Mouse (Mus musculus) testis, postnatal 10 days (tissue): ENCODE measurements at regions not wholly inside any gene's neighbourhood (a gene's known extent, or its start where the extent isn't known, plus 50 kb on each side); places are given as distances from the start of the nearest gene placed in this dataset.

Source experiments
- DNase-seq: peaks from one replicate; pipeline ENCODE4 v3.0.0; 2021; ENCODE audit warnings: low spot score

- no peak for DNase-seq
Measured at GRCm38 (mm10) chr16:30775740-30776700, 176.5 kb downstream of the Fam43a start.

DNA sequence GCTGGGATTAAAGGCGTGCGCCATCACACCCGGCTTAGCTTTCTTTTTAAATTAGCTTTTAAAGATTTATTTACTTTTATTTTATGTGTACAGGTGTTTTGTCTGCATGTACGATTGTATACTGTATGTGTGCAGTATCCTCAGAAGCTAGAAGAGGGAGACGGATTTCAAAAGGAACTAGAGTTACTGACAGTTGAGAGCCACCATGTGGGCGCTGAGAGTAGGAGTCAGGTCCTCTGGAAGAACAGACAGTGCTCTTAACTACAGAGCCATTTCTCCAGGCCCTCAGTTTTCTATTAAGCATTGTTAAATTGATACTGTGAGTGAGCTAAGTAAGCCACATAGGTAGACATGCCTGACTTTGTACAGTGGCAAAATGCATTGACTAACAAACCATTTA lies 177.9 kb downstream of the Fam43a start:
- DNase-seq, result no peak

- DNase-seq, result no peak
Measured at GRCm38 (mm10) chr16:30778078-30778477, 178.6 kb downstream of the Fam43a start.

DNA sequence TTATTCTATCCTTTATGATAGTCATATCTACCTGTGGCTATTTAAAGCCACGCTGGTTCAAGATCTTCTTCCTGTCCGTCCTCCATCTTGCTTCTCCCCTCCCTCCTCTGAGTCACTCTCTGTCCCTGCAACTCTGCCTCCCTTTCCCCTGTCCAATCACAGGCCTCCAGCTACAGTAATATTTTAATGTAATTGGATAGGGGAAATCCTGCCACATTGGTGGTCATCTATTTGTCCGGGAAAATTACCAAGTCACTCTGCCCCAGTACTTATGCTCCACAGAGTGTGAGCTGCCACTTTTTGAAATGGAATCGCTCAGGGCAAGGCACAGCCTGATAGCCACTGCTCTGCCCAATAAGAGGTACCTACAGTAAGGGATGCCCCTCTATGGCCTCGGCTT lies 179.4 kb downstream of the Fam43a start:
- DNase-seq, result no peak

GRCm38 (mm10) chr16:30784261-30784660 lies 184.7 kb downstream of the Fam43a start:
- no peak for DNase-seq

- DNase-seq, result no peak
Measured at GRCm38 (mm10) chr16:30784949-30785348, 185.4 kb downstream of the Fam43a start.

DNA sequence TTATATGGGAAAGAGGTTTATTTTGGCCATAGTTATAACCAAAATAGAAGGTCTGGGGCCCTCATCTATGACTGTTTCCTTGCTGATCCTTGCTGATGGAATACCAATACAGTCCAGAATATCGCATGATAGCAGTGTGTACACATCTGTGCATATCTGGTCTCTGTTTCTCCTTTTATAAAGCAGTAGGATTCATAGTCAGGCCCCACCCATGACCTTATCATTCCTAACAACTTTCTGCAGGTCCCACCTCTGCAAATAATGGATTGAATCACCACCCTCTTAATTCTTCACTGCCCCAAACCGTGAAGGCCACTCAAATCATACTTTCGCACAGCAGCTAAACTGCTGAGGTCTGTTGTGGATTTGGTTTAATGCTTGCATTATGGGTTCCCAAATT lies 186.5 kb downstream of the Fam43a start:
- DNase-seq, result no peak

DNA sequence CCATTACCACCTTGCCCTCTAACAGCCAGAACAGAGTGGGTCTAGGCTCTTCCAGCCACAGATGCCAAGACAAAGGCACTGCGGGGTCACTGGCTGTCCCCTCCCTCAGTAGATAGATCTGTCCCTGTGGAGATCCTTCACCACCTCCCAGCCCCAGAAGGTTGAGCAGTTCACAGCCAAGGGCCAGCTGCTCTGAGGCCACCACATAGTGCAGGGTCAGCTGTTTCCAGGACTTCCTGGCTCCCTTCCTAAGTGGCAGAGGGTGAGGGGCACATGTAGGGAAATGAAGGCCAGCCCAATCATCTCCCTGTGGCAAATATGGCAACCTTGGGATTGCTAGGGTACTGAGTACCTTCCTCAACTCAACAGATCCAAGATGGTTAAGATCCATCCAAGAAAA lies 187.8 kb downstream of the Fam43a start:
- DNase-seq, result no peak

DNA sequence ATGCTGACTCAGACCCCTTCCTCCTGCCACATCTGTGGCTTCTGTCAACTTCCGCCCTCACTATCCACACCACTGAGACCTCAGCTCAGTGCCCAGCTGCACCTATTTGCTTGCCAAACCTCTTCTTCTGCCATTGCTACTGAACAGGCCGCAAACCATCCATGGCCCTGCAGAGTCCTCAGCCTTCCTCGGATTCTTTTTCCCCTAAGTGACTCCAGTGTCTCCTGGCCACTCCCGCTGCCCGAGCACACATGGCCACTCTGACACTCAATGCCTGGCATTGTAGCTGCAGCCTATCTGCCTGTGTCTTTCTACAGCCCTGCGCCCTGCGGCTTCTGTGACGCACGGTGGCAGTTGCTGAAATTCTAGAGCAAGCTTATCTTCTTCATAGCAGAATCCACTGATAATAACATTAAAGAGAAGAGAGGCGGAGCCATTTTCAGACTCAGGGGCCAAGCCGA lies 188.8 kb downstream of the Fam43a start:
- DNase-seq, result no peak

DNA sequence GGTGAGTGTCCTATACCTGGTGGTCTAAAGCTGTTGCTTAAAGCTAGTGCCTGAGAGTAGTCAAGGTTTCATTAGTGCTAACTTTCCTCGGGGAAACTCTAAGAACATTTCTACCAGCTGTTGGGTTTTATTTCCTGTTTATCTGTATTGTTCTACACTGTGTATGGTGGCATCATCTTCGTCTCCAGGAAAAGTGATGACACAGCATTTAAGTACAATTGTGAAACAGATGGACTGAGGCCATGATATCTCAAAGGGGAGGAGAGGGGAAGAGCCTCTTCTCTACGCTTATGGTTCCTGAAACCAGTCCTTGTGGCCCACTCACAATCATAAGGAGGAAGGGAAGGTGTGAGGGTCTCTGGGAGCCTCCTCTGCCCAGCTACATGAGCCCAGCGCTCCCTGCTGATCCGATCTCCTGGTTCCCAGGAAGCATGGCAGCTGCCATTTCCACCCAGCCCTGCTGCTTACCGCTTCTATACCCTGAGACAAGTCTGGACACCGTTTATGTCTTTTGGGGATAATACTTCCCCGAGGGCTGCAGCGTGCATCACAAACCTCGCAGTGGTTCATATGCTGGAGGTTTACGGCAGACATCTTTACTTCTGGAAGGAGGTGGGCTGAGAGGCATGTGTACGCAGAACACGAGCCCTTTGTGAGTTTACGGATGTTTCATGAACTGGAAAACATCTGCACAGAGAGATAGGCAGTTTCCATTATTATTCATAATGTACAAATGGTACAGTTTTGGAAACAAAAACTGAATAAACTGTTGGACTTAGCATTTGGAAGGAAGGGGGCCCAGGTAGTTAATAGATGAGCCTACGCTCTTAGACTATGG lies 189.6 kb downstream of the Fam43a start:
- DNase-seq, result no peak

DNA sequence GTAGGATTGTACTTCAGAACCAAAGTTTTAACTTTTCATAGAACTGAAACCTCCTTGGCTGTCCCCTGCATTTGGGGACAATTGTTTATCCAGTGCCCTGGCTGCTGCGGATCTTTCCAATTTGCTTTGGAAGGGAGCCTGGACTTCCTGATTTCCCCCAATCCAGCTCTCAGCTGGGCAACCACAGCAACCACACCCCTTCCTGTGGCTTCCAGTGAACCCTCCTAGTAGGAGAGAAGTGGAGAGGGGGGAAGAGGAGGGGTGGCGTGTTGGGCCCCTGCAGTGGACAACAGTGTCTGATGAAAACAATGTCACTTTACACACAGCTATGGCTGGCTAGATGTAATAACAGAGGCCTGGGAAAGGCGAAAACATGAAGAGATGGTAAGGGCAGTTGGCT lies 190.5 kb downstream of the Fam43a start:
- DNase-seq, result no peak

GRCm38 (mm10) chr16:30790551-30791001 lies 191.1 kb downstream of the Fam43a start:
- DNase-seq, result no peak

DNA sequence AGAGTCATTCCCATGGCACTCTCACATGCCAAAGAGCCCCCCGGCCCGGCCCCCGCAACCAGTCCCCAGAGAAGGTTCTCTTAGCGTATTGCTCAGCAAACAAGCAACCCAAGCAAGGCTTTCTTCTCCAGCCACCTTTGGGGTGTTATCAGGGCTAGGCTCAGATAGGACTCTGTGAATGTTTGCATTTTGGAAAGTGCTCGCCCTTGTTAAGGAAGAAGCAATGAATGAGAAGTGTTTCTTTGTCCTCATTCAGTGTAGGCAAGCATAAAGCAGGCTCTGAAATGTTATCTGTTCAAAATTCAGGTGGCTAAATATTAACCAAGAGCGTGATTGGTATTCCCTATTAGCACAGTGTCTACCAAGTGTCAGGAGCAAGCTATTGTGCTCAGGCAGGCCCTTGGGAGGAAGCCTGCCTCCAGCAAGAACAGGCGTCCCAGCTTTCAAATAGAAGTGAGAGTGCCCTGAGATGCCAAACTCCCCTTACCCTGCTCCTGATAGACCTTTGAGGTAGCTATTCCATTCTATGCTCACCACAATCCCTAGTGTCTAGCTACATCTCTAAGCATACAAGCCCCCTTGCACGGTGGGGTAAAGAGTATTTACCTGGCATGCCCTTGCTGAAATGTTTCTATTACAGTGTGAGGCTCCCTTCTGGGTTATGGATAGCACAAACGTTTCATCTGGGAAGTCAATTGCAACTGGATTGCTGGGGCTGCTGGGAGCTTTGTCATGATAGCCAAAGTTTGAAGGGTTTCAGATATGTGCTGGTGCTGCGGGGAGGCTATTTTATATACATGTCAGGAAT lies 191.7 kb downstream of the Fam43a start:
- no peak for DNase-seq

DNA sequence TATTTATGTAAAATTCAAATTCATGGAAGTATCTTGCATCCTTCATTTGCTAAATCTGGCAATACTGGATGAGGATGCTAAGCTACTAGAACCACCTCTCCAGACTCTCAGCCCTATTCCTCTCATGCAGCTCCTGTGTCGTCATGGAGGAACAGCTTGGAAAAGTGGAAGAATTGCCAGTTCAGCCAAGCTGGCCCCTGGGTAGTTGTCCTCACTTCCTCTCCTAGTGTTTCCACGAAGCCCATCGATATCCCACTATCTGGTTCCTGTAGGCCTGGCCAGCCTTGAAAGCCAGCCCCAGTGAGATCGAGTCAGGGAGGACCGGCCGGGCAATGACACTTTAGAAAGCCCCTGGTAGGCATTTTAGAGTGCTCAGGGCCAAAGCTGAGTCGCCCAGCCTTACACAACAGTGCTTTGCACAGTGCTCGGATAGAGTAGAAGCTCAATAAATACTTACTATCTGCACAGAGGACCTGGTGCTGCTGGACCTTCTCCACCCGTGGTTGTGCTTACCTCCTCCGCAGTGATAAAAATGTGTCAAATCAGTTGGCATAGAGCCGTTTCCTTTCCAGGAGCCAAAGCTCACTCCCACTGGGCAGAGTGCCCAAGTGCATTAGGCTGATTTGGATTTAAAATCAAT lies 193.3 kb downstream of the Fam43a start:
- DNase-seq, result peak; percentile 48

DNA sequence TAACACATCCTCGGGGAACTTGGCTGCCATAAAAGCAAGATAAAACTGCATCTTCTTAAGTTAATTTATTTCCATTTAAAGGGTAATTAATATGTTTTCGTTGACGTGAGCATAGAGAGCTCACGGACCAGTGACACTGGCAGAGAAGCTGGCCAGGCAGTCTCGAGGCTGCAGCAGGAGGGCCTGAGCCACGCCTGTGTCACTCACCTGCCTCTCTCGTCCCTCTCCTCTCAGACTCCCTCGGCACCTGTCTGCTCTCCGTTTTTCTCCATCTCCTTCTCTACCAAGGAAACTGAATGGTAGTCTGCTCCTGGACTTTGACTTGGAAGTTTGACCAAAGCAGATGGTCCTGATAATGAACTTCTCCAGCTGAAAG lies 193.8 kb downstream of the Fam43a start:
- DNase-seq, result no peak

- no peak for DNase-seq
Measured at GRCm38 (mm10) chr16:30793856-30794255, 194.3 kb downstream of the Fam43a start.

GRCm38 (mm10) chr16:30795501-30795904 lies 196.0 kb downstream of the Fam43a start:
- DNase-seq, result peak; percentile 33

GRCm38 (mm10) chr16:30796103-30796502 lies 196.6 kb downstream of the Fam43a start:
- DNase-seq, result peak; percentile 26

GRCm38 (mm10) chr16:30797006-30797405 lies 197.5 kb downstream of the Fam43a start:
- peak; percentile 17 for DNase-seq

DNA sequence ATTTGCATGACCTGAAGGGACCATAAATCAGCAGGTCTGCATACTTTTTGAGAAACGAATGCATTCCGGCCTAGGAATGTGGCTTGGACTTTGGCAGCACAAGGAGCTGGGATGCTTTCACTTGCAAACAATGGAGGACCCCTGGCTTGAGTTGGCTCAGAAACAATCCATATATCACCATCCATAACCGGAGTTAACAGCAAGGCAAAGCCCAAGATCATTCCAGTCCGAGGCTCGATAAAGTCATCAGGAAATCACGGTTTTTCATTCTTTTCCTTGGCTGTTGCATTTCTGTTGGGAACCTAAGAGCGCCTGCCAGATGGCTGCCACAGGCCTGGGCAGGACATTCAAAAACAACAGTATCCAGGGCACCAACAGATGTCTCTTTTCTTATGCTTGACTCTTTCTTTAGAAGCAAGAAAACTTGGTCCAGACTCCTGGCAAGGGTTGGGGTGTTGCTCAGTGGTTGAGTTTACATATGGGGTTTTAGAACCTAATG lies 198.5 kb downstream of the Fam43a start:
- peak; percentile 25 for DNase-seq

DNA sequence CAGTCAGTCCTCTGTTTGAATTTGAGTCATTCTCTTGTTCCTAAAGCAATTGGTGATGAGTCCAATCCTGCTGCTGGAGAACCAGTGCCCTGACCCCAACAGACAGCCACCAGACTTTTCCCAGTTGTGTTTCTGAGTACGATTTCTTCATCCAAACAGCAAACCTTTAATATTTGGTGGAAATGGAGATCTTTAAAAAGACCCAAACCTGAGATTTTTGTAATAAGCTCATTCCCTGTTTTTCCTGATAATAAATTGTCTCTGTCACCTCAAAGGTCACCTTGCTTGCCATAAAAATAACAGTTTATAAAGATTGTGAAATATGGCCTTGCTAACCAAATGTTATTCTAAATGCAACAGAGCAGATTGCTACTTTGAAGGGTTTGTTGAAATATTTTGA lies 199.0 kb downstream of the Fam43a start:
- peak; percentile 5 for DNase-seq
